Mouse (Mus musculus): ENCODE results near the gene Myoz1. TPM values are rescaled to one million over a fixed set of nuclear protein-coding genes. Genes with fewer than 3 reads are reported as not detected.

The Myoz1 gene
- total and polyA plus RNA-seq, 2 experiments from 2014 or later: 11.5 to 17.7 TPM

DNA sequence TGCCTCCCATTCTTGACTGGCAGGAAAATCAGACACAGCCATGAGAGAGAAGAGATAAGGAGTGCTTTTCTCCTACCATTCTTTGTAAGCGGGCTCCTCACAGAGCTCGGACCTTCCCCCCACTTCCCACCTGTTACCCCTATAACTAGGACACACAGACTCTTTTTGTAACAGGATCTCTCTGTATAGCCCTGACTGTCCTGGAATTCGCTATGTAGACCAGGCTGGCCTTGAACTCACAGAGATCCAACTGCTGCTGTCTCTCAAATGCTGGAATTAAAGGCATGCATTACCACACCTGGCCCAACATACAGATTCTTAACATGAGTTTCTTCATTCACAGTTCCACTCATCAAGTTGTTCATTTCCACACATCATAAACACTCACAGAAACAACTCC is 6.4 kb upstream of the Myoz1 start:
- Histone ChIP-seq H3K36me3 (replicated peaks; ENCODE audit: control insufficient read depth, insufficient read depth, low read length) (peaks cover 7% of the 10 kb centered on the region), H3K27ac (ENCODE audit: low read depth) (peak overlapping the region; percentile 99), H3K4me1 (ENCODE audit: control insufficient read depth, insufficient read depth) (peaks cover 23% of the 10 kb centered on the region), H3K9me3 (replicated peaks; ENCODE audit: control insufficient read depth, low read length) (no peaks in the 10 kb centered on the region), H3K4me3 (ENCODE audit: low read depth, low read length) (peak overlapping the region; percentile 52), H3K27me3 (ENCODE audit: control insufficient read depth, insufficient read depth, low read length) (no peaks in the 10 kb centered on the region), H3K4me2 (ENCODE audit: low read depth, low read length) (peak overlapping the region; percentile 76), H3K9ac (replicated peaks; ENCODE audit: low read depth, low read length) (peak overlapping the region; percentile 86)
- DNase-seq (ENCODE audit: low spot score): no peak
- no peak for TF ChIP-seq EP300 (IDR thresholded peaks at IDR 0.05; ENCODE audit: low read depth)
- TF ChIP-seq CTCF (IDR thresholded peaks at IDR 0.05; ENCODE audit: low read depth): no peak
- 31% methylated on average over 3 of the region's 3 CpGs for WGBS
- no peak for ATAC-seq (ENCODE audit: insufficient read depth, low read depth)

DNA sequence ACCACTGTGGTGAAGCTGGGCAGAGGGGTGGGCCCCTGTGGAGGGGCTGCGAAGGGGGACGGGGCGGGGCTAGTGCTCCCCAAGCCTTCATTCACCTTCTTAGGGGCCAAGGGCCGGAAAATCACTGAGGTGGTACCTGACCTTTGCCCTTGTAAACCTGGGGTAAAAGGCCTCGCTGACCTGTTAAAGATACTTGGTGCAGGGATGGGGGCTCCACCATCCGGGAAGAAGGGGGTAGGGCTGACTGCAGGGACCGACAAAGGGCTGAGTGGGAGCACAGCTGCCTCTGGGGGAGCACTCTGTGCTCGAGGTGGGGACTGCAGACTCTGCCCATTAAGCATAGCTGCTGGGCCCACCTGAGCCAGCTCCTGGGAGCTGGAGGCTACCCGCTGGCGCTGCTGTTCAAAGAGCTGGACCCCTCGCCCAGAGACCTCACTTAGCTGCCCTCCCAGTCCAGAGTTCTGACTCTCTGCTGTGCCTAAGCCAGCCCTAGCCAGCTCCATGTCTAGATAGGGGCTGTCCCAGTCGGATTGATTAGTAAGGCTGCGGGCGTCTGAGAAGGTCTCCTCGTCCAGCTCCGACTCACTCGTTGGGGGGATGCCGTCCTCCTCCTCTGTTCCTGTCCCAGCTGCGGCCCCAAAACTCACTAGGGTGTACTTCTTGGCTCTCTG is 5.5 kb upstream of the Myoz1 start:
- H3K9me3 ChIP-seq (replicated peaks; ENCODE audit: control insufficient read depth, low read length): no peaks in the 10 kb centered on the region
- peak overlapping the region; percentile 52 for H3K4me3 ChIP-seq (ENCODE audit: low read depth, low read length)
- H3K27me3 ChIP-seq (ENCODE audit: control insufficient read depth, insufficient read depth, low read length): no peaks in the 10 kb centered on the region
- peak overlapping the region; percentile 86 for H3K9ac ChIP-seq (replicated peaks; ENCODE audit: low read depth, low read length)
- ATAC-seq (ENCODE audit: insufficient read depth, low read depth) (no peak), DNase-seq (ENCODE audit: low spot score) (no peak)
- H3K36me3 ChIP-seq (replicated peaks; ENCODE audit: control insufficient read depth, insufficient read depth, low read length): peaks cover 7% of the 10 kb centered on the region
- peak overlapping the region; percentile 76 for H3K4me2 ChIP-seq (ENCODE audit: low read depth, low read length)
- H3K4me1 ChIP-seq (ENCODE audit: control insufficient read depth, insufficient read depth): peaks cover 19% of the 10 kb centered on the region
- no peak for TF ChIP-seq EP300 (IDR thresholded peaks at IDR 0.05; ENCODE audit: low read depth)
- H3K27ac ChIP-seq (ENCODE audit: low read depth): peak overlapping the region; percentile 99
- 7% methylated on average over 19 of the region's 19 CpGs for WGBS

DNA sequence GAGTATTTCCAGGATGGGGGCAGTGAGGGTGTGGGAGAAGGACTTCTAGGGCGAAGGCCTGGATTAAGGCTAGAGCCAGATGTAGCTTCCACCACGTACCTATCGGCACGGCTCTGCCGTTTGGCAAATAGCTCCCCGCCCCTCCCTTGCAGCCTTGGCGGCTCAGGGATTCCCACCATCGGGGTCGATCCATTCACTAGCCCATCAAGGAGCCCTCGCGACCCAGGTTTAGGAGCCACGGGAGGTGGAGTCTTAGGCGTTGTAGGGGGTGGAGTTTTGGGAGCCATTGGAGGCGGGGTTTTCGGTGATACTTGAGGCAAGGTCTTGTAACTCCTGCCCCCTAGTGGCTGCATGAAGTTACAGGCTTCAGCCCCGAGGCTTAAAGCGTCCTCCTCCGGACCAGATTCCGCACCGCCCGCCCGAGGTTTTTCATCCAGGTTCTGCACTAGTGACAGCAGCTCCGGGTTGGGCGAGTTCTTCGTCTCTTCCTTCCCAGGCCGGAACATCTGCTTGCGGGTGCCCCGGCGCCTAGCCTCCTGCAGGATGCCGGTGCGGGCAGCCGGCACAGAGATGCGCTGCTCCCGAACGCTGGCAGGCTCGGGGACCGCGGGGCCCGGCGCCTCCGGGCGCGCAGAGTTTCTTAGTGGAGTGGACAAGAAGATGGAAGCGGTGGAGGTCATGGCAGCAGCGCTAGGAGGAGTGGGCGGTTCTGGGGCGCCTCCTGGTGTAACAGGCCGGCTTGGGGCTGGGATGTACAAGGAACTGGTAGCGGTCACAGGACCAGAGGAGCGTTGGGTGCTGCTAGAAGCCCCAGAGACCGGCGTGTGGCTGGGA is 4.7 kb upstream of the Myoz1 start:
- DNase-seq (ENCODE audit: low spot score): peak; percentile 97
- 2% methylated on average over 52 of the region's 52 CpGs for WGBS
- H3K27me3 ChIP-seq (ENCODE audit: control insufficient read depth, insufficient read depth, low read length): no peaks in the 10 kb centered on the region
- peaks cover 16% of the 10 kb centered on the region for H3K4me1 ChIP-seq (ENCODE audit: control insufficient read depth, insufficient read depth)
- TF ChIP-seq EP300 (IDR thresholded peaks at IDR 0.05; ENCODE audit: low read depth): peak; percentile 24; the same call in 1 of the 2 replicates
- TF ChIP-seq CTCF (IDR thresholded peaks at IDR 0.05; ENCODE audit: low read depth): peak; percentile 85
- peaks cover 7% of the 10 kb centered on the region for H3K36me3 ChIP-seq (replicated peaks; ENCODE audit: control insufficient read depth, insufficient read depth, low read length)
- ATAC-seq (ENCODE audit: insufficient read depth, low read depth): peak; percentile 59
- H3K27ac ChIP-seq (ENCODE audit: low read depth): peak overlapping the region; percentile 99
- H3K4me3 ChIP-seq (ENCODE audit: low read depth, low read length): peak overlapping the region; percentile 52
- no peaks in the 10 kb centered on the region for H3K9me3 ChIP-seq (replicated peaks; ENCODE audit: control insufficient read depth, low read length)
- peak overlapping the region; percentile 86 for H3K9ac ChIP-seq (replicated peaks; ENCODE audit: low read depth, low read length)
- H3K4me2 ChIP-seq (ENCODE audit: low read depth, low read length): peak overlapping the region; percentile 76

DNA sequence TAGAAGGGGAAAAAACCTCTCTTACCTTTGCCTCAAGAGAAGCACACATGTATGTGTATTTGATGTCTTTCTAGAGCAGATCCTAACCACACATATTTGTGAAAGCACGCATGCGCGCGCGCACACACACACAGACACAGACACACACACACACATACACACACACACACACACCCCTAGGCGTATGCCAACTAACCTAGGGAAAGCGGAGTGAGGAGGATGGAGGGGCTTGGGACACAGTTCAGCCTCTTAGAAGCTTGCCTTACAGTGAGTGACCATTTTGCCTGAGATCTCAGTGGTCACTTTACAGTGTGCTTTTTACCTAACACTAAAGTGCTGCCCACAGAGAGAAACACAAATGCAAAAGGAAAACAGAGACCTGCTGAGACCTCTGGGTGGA is 3.3 kb upstream of the Myoz1 start:
- ATAC-seq (ENCODE audit: insufficient read depth, low read depth): no peak
- H3K27ac ChIP-seq (ENCODE audit: low read depth): peak overlapping the region; percentile 99
- 0 out of 2 replicates have a peak overlapping the region, but pooled peaks have one; percentile 76 for H3K4me2 ChIP-seq (ENCODE audit: low read depth, low read length)
- no peak overlapping the region for H3K4me3 ChIP-seq (ENCODE audit: low read depth, low read length)
- DNase-seq (ENCODE audit: low spot score): no peak
- 94% methylated on average over 7 of the region's 7 CpGs for WGBS
- H3K36me3 ChIP-seq (replicated peaks; ENCODE audit: control insufficient read depth, insufficient read depth, low read length): peaks cover 7% of the 10 kb centered on the region
- H3K27me3 ChIP-seq (ENCODE audit: control insufficient read depth, insufficient read depth, low read length): no peaks in the 10 kb centered on the region
- peaks cover 14% of the 10 kb centered on the region; the same call in 1 of the 2 replicates for H3K4me1 ChIP-seq (ENCODE audit: control insufficient read depth, insufficient read depth)
- TF ChIP-seq EP300 (IDR thresholded peaks at IDR 0.05; ENCODE audit: low read depth): no peak
- no peak for TF ChIP-seq CTCF (IDR thresholded peaks at IDR 0.05; ENCODE audit: low read depth)
- H3K9ac ChIP-seq (replicated peaks; ENCODE audit: low read depth, low read length): no peak overlapping the region
- no peaks in the 10 kb centered on the region for H3K9me3 ChIP-seq (replicated peaks; ENCODE audit: control insufficient read depth, low read length)

DNA sequence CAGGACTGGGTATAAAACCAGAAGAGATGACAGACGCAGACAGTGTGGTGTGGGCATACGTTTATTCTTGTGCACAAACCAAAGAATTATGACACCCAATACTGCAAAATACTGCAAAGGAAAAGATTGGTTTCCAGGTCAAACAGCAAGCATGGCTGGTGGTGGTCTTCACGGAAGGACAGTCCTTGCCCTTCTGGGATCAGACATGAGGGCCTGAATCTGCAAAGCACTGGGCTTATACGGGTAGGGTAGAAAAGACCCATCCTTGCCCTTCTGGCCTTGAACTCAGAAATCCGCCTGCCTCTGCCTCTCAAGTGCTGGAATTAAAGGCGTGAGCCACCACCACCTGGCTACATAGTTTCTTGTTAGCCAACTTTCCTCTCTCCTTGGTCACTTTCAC is 2.6 kb upstream of the Myoz1 start:
- no peak overlapping the region for H3K4me3 ChIP-seq (ENCODE audit: low read depth, low read length)
- peaks cover 7% of the 10 kb centered on the region for H3K36me3 ChIP-seq (replicated peaks; ENCODE audit: control insufficient read depth, insufficient read depth, low read length)
- 66% methylated on average over 6 of the region's 6 CpGs for whole genome bisulfite sequencing
- DNase-seq (ENCODE audit: low spot score) (no peak), ATAC-seq (ENCODE audit: insufficient read depth, low read depth) (no peak)
- peaks cover 14% of the 10 kb centered on the region; the same call in 1 of the 2 replicates for H3K4me1 ChIP-seq (ENCODE audit: control insufficient read depth, insufficient read depth)
- H3K9ac ChIP-seq (replicated peaks; ENCODE audit: low read depth, low read length): no peak overlapping the region
- H3K27ac ChIP-seq (ENCODE audit: low read depth): peak overlapping the region; percentile 25; the same call in 1 of the 2 replicates
- H3K27me3 ChIP-seq (ENCODE audit: control insufficient read depth, insufficient read depth, low read length): no peaks in the 10 kb centered on the region
- TF ChIP-seq EP300 (IDR thresholded peaks at IDR 0.05; ENCODE audit: low read depth) (no peak; the same call in 1 of the 2 replicates), CTCF (IDR thresholded peaks at IDR 0.05; ENCODE audit: low read depth) (no peak)
- H3K9me3 ChIP-seq (replicated peaks; ENCODE audit: control insufficient read depth, low read length): no peaks in the 10 kb centered on the region
- no peak overlapping the region for H3K4me2 ChIP-seq (ENCODE audit: low read depth, low read length)
